Comparison of ENCODE assay signal across 8 mouse cellular contexts in the genomic region with DNA sequence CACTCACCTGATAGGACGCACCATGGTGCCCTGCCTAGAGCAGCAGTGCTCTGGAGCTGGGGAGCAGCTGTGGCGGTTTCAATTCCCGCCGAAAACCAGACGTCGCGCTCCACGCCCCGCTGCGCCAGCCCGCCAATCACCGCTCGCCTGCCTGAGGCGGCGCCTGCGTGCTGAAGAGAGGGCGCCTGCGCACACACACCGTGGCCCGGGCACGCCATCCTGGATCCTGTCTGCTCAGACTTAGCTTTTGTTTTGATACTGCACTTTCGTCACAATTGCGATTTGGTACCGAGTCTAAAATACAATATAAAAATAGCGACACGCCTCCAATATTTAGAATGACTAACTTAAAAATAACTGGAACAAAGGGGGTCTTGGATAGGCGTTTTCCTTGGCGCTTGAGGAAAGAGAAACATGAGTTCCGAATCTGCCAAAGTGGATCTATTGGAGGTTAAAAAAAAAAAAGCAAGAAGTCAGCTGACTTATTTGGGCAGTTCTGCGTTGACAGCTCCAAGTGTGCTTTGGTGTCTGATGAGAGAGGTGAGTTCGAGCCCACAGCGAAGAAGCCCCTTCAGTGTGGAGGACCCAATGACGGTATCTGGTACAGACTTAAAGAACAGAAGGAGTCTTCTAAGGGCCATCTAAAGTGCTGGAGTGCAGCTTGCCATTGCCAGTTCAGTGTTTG. TPM values are rescaled to one million over a fixed set of nuclear protein-coding genes. Genes with fewer than 3 reads are reported as not detected.
DNase-seq lines count a peak whose midpoint lies in the region; ATAC-seq and TF ChIP-seq lines count a peak whose summit lies in the region.

Gene Rad51ap1 (minus strand): TSS at position 101 of the 685 bp plus-strand sequence.
Gene D6Wsu163e (plus strand): TSS at position 476 of the 685 bp plus-strand sequence.

- no peaks in the 10 kb centered on the region for H3K9me3 ChIP-seq in forebrain, embryonic 10.5 days
- H3K9me3 ChIP-seq in heart, embryonic 15.5 days (replicated peaks), result no peaks in the 10 kb centered on the region
- no peaks in the 10 kb centered on the region for H3K9me3 ChIP-seq in liver, embryonic 14.5 days (ENCODE audit: control insufficient read depth, low read length)
- no peaks in the 10 kb centered on the region for H3K9me3 ChIP-seq in neural tube, embryonic 11.5 days (ENCODE audit: control insufficient read depth, low read length)
- no peaks in the 10 kb centered on the region for H3K9me3 ChIP-seq in stomach, postnatal 0 days (ENCODE audit: control insufficient read depth, low read length)

- peaks cover 30% of the 10 kb centered on the region for H3K4me1 ChIP-seq in forebrain, embryonic 10.5 days
- peaks cover 25% of the 10 kb centered on the region for H3K4me1 ChIP-seq in heart, embryonic 15.5 days (replicated peaks)
- H3K4me1 ChIP-seq in liver, embryonic 14.5 days (replicated peaks; ENCODE audit: control insufficient read depth in 2 of 2, insufficient read depth in 2 of 2, low read length in 1 of 2), result peaks cover 12 to 16% of the 10 kb centered on the region in 2 experiments
- peaks cover 8% of the 10 kb centered on the region for H3K4me1 ChIP-seq in neural tube, embryonic 11.5 days (ENCODE audit: control insufficient read depth, insufficient read depth, low read length)
- H3K4me1 ChIP-seq in stomach, postnatal 0 days (replicated peaks; ENCODE audit: control insufficient read depth, insufficient read depth), result peaks cover 4% of the 10 kb centered on the region; the same call in 1 of the 2 replicates

- peak within 1 kb of the TSS; percentile 94 for H3K4me2 ChIP-seq in heart, embryonic 15.5 days
- peak within 1 kb of the TSS; percentile 93 for H3K4me2 ChIP-seq in liver, embryonic 14.5 days (ENCODE audit: low read depth)
- H3K4me2 ChIP-seq in neural tube, embryonic 11.5 days (ENCODE audit: low read depth), result peak within 1 kb of the TSS; percentile 94
- peak within 1 kb of the TSS; percentile 96 for H3K4me2 ChIP-seq in stomach, postnatal 0 days (replicated peaks; ENCODE audit: low read depth)

- peak; percentile 93 to 94 for DNase-seq in CD8-positive naive resting alpha-beta T cell, adult 2 months (ENCODE audit: low read depth in 2 of 2, low spot score in 2 of 2)
- peak; percentile 82 for DNase-seq in c-Kit-positive CD71-negative TER-119-negative erythroid progenitor cells, embryonic 14.5 days (ENCODE audit: low read depth)
- peak; percentile 93 for DNase-seq in forebrain, embryonic 10.5 days (ENCODE audit: extremely low spot score, low spot score)
- peak; percentile 94 to 98 for DNase-seq in kidney, postnatal 25 days
- DNase-seq in liver, embryonic 14.5 days (ENCODE audit: low read depth in 3 of 3, low spot score in 3 of 3), result peak; percentile 86 to 91 (median 90)
- DNase-seq in neural tube, embryonic 11.5 days (ENCODE audit: low spot score), result peak; percentile 96
- peak; percentile 95 for DNase-seq in stomach, postnatal 0 days (ENCODE audit: low spot score)

- WGBS in forebrain, embryonic 10.5 days, result under 1% methylated on average over 33 of the region's 33 CpGs
- under 1% methylated on average over 33 of the region's 33 CpGs for WGBS in heart, embryonic 15.5 days
- under 1% methylated on average over 33 of the region's 33 CpGs for WGBS in liver, embryonic 14.5 days (ENCODE audit: insufficient replicate concordance)
- WGBS in neural tube, embryonic 11.5 days, result under 1% methylated on average over 33 of the region's 33 CpGs
- WGBS in stomach, postnatal 0 days, result under 1% methylated on average over 33 of the region's 33 CpGs

- peak within 1 kb of the TSS; percentile 93 for H3K27ac ChIP-seq in forebrain, embryonic 10.5 days
- H3K27ac ChIP-seq in heart, embryonic 15.5 days, result peak within 1 kb of the TSS; percentile 71
- peak within 1 kb of the TSS; percentile 43 for H3K27ac ChIP-seq in liver, embryonic 14.5 days
- H3K27ac ChIP-seq in neural tube, embryonic 11.5 days (ENCODE audit: low read depth, low read length), result peak within 1 kb of the TSS; percentile 34; the same call in 1 of the 2 replicates
- peak within 1 kb of the TSS; percentile 69 for H3K27ac ChIP-seq in stomach, postnatal 0 days (replicated peaks)

- peaks cover 24% of the 10 kb centered on the region for H3K36me3 ChIP-seq in forebrain, embryonic 10.5 days (replicated peaks)
- peaks cover 14% of the 10 kb centered on the region for H3K36me3 ChIP-seq in heart, embryonic 15.5 days
- peaks cover 7% of the 10 kb centered on the region for H3K36me3 ChIP-seq in liver, embryonic 14.5 days (replicated peaks; ENCODE audit: control insufficient read depth, insufficient read depth, low read depth)
- H3K36me3 ChIP-seq in neural tube, embryonic 11.5 days (ENCODE audit: control insufficient read depth, insufficient read depth, low read length), result no peaks in the 10 kb centered on the region
- 0 out of 2 replicates have a peak, but pooled peaks cover 5% of the 10 kb centered on the region for H3K36me3 ChIP-seq in stomach, postnatal 0 days (ENCODE audit: control insufficient read depth, insufficient read depth, low read length)

- peak; percentile 97 for ATAC-seq in heart, embryonic 15.5 days (replicated peaks; ENCODE audit: insufficient number of reproducible peaks, insufficient read depth, low FRiP score, low read depth)
- ATAC-seq in liver, embryonic 14.5 days (ENCODE audit: insufficient read depth), result peak; percentile 98
- peak; percentile 97 for ATAC-seq in neural tube, embryonic 11.5 days (ENCODE audit: insufficient read depth, low FRiP score, low TSS enrichment)
- ATAC-seq in stomach, postnatal 0 days (ENCODE audit: low FRiP score, low TSS enrichment), result peak; percentile 99

- peak within 1 kb of the TSS; percentile 71 for H3K9ac ChIP-seq in heart, embryonic 15.5 days
- peak within 1 kb of the TSS; percentile 82 for H3K9ac ChIP-seq in liver, embryonic 14.5 days (replicated peaks)
- peak within 1 kb of the TSS; percentile 76 for H3K9ac ChIP-seq in neural tube, embryonic 11.5 days (ENCODE audit: low read length)
- H3K9ac ChIP-seq in stomach, postnatal 0 days (ENCODE audit: low read length), result peak within 1 kb of the TSS; percentile 67

- TF ChIP-seq EP300 in liver, embryonic 14.5 days (IDR thresholded peaks at IDR 0.05; ENCODE audit: low read depth), result no peak
- no peak for TF ChIP-seq EP300 in stomach, postnatal 0 days (optimal IDR thresholded peaks at IDR 0.05)

- TF ChIP-seq CTCF in liver, embryonic 14.5 days (IDR thresholded peaks at IDR 0.05; ENCODE audit: low read depth), result no peak
- TF ChIP-seq CTCF in stomach, postnatal 0 days (IDR thresholded peaks at IDR 0.05; ENCODE audit: low read depth), result no peak

- no peaks in the 10 kb centered on the region for H3K27me3 ChIP-seq in forebrain, embryonic 10.5 days (ENCODE audit: poor library complexity, severe bottlenecking)
- H3K27me3 ChIP-seq in heart, embryonic 15.5 days, result no peaks in the 10 kb centered on the region
- H3K27me3 ChIP-seq in liver, embryonic 14.5 days (ENCODE audit: control insufficient read depth, insufficient read depth, low read length), result no peaks in the 10 kb centered on the region
- no peaks in the 10 kb centered on the region for H3K27me3 ChIP-seq in neural tube, embryonic 11.5 days (ENCODE audit: control insufficient read depth, insufficient read depth, low read length)
- no peaks in the 10 kb centered on the region for H3K27me3 ChIP-seq in stomach, postnatal 0 days (ENCODE audit: control insufficient read depth, insufficient read depth, low read length)

- peak within 1 kb of the TSS; percentile 88 for H3K4me3 ChIP-seq in forebrain, embryonic 10.5 days
- H3K4me3 ChIP-seq in heart, embryonic 15.5 days, result peak within 1 kb of the TSS; percentile 93
- peak within 1 kb of the TSS; percentile 83 to 98 for H3K4me3 ChIP-seq in liver, embryonic 14.5 days (ENCODE audit: insufficient read depth in 1 of 2, low read depth in 2 of 2, low read length in 2 of 2)
- peak within 1 kb of the TSS; percentile 71 for H3K4me3 ChIP-seq in neural tube, embryonic 11.5 days (ENCODE audit: low read depth, low read length)
- peak within 1 kb of the TSS; percentile 67 for H3K4me3 ChIP-seq in stomach, postnatal 0 days (ENCODE audit: low read depth, low read length)

RNA-seq across cellular contexts. Expression of gene Rad51ap1, which starts in this region (rescaled TPM):
- 85.8 and 92.1 TPM in 2 replicates for polyA plus RNA-seq in forebrain, embryonic 10.5 days (2016; fragmentation: Nextera tagmentation; extraction: Ambion mirVana)
- polyA plus RNA-seq in heart, embryonic 15.5 days (2015; fragmentation: Nextera tagmentation; extraction: Ambion mirVana), result 27.7 and 32.9 TPM in 2 replicates
- 28.6 and 37.7 TPM in 2 replicates for polyA plus RNA-seq in liver, embryonic 14.5 days (2012; rRNA removed)
- polyA plus RNA-seq in liver, embryonic 14.5 days (2014; fragmentation: Nextera tagmentation; extraction: Ambion mirVana), result 48.7 and 59.7 TPM in 2 replicates
- polyA plus RNA-seq in neural tube, embryonic 11.5 days (2014; fragmentation: Nextera tagmentation; extraction: Ambion mirVana), result 73.2 and 75.4 TPM in 2 replicates
- 13.3 and 14.6 TPM in 2 replicates for polyA plus RNA-seq in stomach, postnatal 0 days (2015; fragmentation: Nextera tagmentation; extraction: Ambion mirVana)

RNA-seq across cellular contexts. Expression of gene D6Wsu163e, which starts in this region (rescaled TPM):
- polyA plus RNA-seq in forebrain, embryonic 10.5 days (2016; fragmentation: Nextera tagmentation; extraction: Ambion mirVana), result 14.7 and 16.3 TPM in 2 replicates
- 12.0 TPM in 2 replicates for polyA plus RNA-seq in heart, embryonic 15.5 days (2015; fragmentation: Nextera tagmentation; extraction: Ambion mirVana)
- polyA plus RNA-seq in liver, embryonic 14.5 days (2012; rRNA removed), result 5.3 and 9.1 TPM in 2 replicates
- polyA plus RNA-seq in liver, embryonic 14.5 days (2014; fragmentation: Nextera tagmentation; extraction: Ambion mirVana), result 14.5 and 16.0 TPM in 2 replicates
- polyA plus RNA-seq in neural tube, embryonic 11.5 days (2014; fragmentation: Nextera tagmentation; extraction: Ambion mirVana), result 21.2 and 24.2 TPM in 2 replicates
- 12.1 and 12.7 TPM in 2 replicates for polyA plus RNA-seq in stomach, postnatal 0 days (2015; fragmentation: Nextera tagmentation; extraction: Ambion mirVana)

Comparison
In these comparisons a context has a peak if more than half of its experiments do, and no peak if none do; other contexts are left out.
1. Peak in every context shown above with its lines: DNase-seq, ATAC-seq, H3K4me3 ChIP-seq and H3K27ac ChIP-seq.
2. H3K27ac ChIP-seq: peak in every context shown above with its lines; median percentile 93 in forebrain, embryonic 10.5 days; 71 in heart, embryonic 15.5 days; 69 in stomach, postnatal 0 days; 43 in liver, embryonic 14.5 days; 34 in neural tube, embryonic 11.5 days.